Mouse (Mus musculus) thymus, postnatal 10 days (tissue): ENCODE measurements at regions not wholly inside any gene's neighbourhood (a gene's known extent, or its start where the extent isn't known, plus 50 kb on each side); places are given as distances from the start of the nearest gene placed in this dataset.
A peak's percentile ranks its signal among the peaks of the same experiment; 100 is the strongest.

Experiments used
- DNase-seq, 2 experiments: peaks; one replicate each; pipeline ENCODE4 v3.0.0; 2021; ENCODE audit warnings: low spot score in 2 of 2

DNA sequence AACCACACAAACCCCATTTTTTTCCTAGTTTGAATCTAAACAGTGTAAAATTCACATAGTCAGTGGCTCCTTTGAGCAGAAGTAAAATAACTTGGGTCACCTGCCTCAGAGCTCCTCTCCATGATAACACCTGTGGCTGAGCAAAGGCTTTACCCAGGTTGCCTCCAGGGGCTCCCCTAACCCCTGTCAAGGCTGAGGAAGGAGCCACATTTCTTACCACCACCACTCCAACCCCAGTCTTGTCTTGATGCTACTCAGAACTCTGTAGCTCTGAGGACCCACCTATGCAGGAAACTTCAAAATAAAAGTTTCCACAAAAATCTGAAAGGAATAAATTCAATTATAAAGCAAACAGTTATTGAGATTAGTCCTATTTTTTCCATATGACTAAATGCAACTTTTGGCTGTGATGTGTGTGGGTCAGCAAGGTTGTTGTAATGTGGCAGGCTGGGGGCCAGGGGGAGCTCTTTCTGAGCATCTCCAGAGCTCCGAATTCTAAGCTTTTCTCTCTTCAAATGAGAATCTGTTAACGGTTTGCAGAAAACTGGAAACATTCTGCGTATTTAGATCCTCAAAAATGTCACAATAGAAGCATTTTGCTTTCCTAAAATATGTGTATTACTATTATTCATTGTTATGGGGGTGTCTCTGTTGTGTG is 159.0 kb upstream of the Dusp10 start:
- peak; percentile 31 to 63 for DNase-seq

- DNase-seq = no peak
These were observed 148.0 kb upstream of the Dusp10 start for GRCm38 (mm10) chr1:183865111-183865510.

DNA sequence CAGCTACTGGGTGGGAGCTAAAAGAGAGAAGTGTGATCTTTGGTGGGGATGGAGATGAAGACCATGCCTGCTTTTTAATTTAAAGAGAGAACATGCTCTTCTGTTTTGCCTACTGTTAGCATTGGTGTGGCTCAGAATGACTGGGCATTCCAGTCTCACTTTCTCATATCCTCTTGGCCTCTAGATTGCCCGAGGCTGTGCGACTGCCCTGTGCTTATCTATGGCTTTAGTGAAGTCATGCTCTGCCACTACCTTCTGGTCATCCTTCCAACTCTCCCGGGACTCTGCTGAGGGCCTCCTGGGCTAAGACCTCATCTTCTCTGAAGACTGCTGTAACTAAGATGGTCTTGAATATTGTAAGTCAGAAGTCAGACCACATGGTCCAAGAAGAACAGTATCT is 147.5 kb upstream of the Dusp10 start:
- DNase-seq = no peak

- DNase-seq = no peak
These were observed 144.1 kb upstream of the Dusp10 start for GRCm38 (mm10) chr1:183868965-183869364.

DNA sequence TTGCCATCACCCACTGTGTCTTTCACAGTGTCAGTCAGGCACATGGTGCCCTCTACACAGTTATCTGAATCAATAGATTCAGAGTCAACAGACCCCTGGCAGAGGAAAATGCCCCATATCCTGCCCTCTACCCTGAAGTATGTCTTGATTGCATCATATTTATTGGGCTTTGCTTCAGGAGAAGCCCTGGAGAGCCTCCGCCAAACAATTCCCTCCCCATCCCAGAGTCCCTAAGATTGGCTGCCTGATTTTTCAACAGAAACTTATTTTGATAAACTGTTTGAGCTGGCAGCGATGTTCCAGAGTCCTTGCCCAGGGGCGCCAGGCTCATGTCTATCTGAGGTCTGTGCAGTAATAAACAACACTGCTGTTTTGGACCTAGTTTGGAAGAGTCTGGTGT is 117.2 kb upstream of the Dusp10 start:
- DNase-seq = no peak

GRCm38 (mm10) chr1:183898091-183898490 is 115.0 kb upstream of the Dusp10 start:
- DNase-seq = no peak

GRCm38 (mm10) chr1:183904564-183904963 is 108.5 kb upstream of the Dusp10 start:
- no peak for DNase-seq

DNA sequence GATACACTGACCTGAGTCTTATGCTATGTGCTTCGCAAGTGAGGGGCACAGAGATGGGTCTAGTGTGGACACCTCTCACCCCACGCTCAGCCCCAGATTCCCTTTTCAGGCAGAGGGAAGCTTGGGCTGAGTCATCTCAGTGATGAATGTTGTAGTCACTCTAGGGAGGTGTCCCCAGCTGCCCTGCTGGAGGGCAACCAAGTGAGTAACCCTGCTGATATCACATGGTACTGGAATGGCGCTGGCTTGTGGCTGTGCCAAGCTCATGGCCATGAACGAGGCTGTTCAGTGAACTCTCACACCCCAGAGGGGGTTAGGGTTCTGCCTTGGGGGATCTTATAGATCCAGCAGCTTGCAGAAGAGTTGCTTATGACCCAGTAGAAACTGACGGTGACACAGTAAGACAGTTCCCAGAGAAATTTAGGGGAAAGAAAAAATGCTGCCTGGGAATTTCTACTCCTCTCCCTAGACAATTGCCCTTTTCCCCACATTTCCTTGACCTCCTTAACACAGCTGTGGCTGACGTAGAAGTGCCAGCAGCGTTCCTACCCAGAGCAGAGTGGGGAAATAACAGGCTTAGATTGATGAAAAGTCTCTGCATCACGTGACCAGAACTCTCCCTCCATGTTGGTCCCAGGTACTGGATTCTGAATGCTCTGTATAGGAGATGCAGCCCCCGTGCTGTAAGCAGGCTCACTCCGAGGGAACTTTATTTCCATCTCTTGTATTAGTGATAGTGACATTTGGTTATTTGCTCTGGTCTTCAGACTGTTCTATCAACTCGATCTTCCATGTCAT is 107.6 kb upstream of the Dusp10 start:
- no peak for DNase-seq

DNA sequence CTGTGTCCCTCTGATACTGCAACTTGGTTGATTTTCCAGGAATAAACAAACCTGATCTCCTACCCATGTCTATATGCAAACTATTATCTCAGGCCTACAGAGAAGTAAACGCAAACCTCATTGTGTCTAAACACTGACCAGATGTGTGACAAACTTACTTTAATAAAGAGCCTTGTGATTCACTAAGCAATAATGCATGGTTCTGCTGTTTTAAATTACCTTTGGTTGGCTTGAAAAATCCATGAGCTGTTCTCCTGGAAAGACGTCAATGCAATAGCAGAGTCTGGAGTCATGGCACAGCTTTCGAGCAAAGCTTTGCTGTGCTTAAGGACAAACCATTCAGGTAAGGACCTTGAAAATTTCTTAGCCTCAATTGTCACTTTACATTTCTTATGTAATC is 95.4 kb upstream of the Dusp10 start:
- no peak for DNase-seq

DNA sequence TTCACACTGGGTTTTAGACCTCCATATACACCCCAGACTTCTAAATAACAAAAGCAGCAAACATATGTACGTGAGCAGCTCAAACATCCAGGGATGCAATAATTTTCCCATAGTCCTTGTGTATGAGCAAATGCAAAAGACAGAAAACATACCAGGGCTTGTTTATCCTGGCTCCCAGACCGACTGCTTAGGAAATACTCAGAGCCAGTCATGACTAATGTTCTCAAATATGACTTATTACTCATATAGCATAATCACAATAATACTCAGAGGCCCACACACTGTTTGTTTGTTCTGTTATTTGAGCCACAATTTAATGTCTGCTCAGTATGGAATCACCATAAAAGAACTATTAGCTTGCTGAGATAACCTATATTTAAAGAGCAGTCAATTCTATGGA is 91.8 kb upstream of the Dusp10 start:
- no peak for DNase-seq

- no peak for DNase-seq
These were observed 84.6 kb upstream of the Dusp10 start for GRCm38 (mm10) chr1:183928539-183928938.

- no peak for DNase-seq
These were observed 82.6 kb upstream of the Dusp10 start for GRCm38 (mm10) chr1:183930363-183930982.

DNA sequence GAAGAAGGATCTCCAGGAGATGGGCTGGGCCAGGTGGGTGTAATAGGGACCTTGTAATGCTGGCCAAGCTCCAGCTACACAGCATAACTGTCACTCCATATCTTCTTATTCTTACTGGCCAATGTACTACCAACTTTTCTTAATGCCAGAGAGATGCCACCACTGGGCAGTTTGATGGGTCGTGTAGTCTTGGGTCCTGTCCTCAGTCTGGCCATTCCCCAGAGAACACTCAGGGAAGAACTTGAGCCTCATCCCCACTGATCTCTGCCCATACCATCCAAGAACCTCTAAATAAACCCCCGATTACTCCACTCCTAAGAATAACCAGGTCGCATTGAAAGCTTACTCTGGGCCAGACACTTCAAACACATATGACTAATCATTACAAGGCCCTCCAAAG is 82.0 kb upstream of the Dusp10 start:
- no peak for DNase-seq

DNA sequence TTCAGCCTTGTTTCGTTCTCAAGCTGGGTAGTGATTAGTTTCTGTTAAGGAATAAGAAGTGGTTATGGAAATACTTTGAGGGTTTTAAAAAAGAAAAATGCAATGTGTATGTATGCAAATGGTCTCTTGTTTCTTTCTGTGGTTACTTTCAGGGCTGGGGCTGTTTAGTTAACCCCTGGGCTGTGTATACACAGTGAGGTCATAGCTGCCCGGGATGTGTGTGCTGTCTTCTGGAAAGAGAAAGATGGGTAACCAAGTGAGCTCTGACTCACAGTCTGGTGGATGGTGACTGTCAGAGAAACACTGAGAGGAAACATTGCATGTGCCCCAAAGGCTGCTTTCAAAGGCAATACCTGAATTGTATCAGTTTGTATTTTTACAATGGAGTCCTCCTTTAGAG is 79.3 kb upstream of the Dusp10 start:
- no peak for DNase-seq

GRCm38 (mm10) chr1:183937166-183937565 is 75.9 kb upstream of the Dusp10 start:
- no peak for DNase-seq

GRCm38 (mm10) chr1:183938361-183938760 is 74.7 kb upstream of the Dusp10 start:
- DNase-seq = no peak

- no peak for DNase-seq
These were observed 72.4 kb upstream of the Dusp10 start for GRCm38 (mm10) chr1:183940706-183941105.

DNA sequence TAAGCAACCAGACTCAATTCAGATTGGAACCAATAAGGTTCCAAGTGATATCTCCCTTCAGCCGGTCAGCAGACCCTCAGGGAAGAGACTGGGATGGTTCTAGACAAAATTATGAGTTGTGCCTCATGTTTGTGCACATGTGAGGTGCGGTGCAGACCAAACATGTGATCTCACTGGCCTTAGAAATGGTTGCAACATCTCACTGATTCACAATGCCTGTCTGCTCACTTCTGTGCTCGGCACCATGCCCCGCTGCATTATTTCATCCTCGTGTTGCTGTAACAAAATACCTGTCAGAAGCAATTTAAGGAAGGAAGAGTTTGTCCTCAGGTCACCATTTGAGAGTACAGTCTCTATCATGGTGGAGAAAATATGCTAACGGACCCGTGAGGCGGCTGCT is 66.9 kb upstream of the Dusp10 start:
- no peak for DNase-seq

GRCm38 (mm10) chr1:183947066-183947465 is 66.0 kb upstream of the Dusp10 start:
- no peak for DNase-seq

DNA sequence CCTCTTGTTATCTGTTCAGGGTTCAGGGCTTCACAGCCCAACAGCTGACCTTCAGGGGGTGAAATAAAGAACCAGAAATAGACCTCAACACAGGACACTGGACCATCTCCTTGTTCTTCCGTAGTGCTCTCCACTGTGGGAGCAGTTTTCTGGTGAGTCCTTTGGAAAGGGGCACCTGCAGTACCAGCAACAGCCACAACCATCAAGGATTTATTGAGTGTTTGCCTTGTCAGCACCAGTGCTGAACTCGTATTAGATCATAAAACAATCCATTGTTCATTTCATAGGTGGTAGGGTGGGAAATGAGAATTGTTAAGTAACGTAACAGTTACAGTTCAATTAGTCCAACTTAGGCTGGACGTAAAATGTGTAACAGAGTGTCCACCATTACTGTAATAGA is 63.9 kb upstream of the Dusp10 start:
- DNase-seq = no peak

GRCm38 (mm10) chr1:183954086-183954485 is 59.0 kb upstream of the Dusp10 start:
- DNase-seq = no peak

DNA sequence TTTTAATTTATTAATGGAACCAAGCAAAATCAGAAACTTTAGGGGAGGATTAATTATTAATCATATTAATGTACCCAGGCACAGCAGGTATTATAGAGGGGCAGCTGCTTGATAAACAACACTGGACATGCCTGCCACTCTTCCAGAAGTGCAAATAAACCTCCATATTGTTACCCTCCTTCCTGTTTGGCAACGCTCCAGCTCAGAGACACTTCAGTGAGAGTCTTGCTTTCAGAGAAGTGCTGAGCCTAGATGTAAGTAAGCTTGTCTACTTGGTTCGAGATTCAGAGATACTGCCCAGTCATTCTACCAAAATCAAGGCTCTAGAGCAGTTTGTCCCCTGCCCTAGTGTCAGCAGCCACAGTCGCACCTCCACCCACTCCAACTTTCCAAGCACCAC is 56.7 kb upstream of the Dusp10 start:
- DNase-seq = no peak

DNA sequence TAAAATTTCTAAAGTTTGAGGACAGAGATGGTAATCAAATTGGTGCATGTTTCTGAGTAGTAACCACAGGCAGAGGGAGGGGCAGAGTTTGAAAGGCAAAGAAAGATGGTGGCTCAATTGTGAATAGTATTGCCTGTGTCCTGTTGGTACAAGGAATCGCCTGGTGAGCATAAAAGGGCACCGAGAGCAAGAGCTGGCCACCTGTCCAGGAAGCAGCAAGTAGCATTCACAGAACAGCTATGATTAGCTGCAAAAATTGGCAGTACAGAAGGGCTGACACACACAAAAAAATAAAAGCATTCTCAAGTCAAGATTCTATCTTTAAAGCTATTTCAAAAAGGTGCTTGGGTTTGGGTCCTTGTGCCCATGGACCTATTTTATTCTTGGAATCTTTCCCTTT is 51.7 kb upstream of the Dusp10 start:
- no peak for DNase-seq
